Mouse (Mus musculus) neural tube, postnatal 0 days (tissue): ENCODE measurements around the gene Shroom3. TPM values are rescaled to one million over a fixed set of nuclear protein-coding genes. Genes with fewer than 3 reads are reported as not detected.

ENCODE experiments used
- microRNA counts: library from miRNA; unstranded; fragments of <30 nt; microRNA quantifications from one replicate; lab custom pipeline; 2015
- microRNA-seq: library from miRNA; unstranded; fragments of <30 nt; microRNA quantifications from one replicate; pipeline ENCODE4, GENCODE M21; 2016
- polyA plus RNA-seq: library from polyadenylated mRNA; unstranded; fragments of >200 nt; fragmentation: Nextera tagmentation; extraction: Ambion mirVana; gene quantifications from 2 replicates; pipeline ENCODE4 v1.2.1, GENCODE M21; 2015

Gene Shroom3
- 1.8 and 1.9 TPM in 2 replicates for polyA plus RNA-seq

DNA sequence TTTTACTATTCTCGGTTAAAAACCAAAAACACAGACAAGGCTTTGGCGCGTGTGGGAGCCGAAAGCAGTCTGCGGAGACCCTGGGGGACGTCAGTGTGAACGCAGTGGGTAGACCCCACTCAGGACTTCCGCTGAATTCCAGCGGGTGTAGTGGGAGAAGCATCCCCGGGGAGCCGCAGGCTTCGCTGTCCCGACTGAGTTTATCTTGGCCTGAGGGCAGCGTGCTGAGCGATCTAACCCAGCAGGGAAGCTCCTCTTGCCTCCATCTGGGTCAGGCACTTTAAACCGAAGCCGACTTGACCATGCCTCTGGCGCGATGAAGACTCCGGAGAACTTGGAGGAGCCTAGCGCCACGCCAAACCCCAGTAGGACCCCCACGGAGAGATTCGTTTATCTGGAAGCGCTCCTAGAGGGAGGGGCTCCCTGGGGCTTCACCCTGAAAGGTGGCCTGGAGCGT is at the start of gene Shroom3:
Shroom3 (plus strand) TSS at position 85 of the 457 bp plus-strand sequence.

DNA sequence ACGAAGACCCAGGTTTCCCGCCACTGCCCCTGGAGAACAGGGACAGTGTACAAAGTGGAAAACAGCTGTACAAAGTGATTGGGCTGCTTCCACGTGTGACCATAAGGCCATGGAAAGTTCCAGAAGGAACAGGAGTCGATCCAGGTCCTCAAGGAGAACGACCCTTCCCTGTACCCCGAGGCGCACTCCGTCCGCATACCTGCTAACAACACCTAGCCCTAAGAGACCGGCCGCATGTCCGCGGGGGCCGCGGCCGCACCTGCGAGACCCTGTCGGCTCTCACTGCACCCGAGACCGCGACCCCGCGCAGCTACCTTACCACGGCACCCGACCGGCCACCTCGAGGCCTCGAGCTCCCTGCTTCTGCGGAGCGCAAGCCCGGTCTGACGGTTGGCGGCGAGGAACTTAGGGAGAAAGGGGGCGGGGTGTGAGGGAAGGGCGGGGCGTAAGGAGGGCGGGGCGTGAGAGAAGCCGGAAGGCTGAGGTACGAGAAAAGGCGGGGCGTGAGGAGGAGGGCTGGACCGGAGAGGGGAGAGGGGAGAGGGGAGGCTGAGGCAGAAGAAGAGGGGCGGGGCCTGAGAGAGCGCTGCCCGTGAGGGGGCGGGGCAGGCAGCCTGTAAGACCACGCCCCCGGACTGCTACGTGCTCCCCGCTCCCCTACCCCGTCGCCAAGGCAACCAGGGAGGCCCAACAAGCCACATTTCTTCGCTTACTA is 8.2 kb upstream of the Shroom3 start, which contains the start of gene Ccdc158:
Ccdc158 (minus strand) TSS at position 413 of the 715 bp plus-strand sequence.

MicroRNA genes within 50 kb of the gene (microRNA counts, 519-probe panel; counts per million panel counts)
- 40.5 counts per million for microRNA mmu-miR-1961 (lab: Ali Mortazavi, UCI)

Small RNAs within 50 kb of the gene (microRNA-seq; reads per million reads assigned to microRNA genes)
- not detected for gene Mir1961

Other genes starting within 250 kb of the Shroom3 start
- gene Nup54, start 248.2 kb upstream of the Shroom3 start, polyA plus RNA-seq = 34.7 and 37.5 TPM in 2 replicates
- 22.1 and 24.1 TPM in 2 replicates for gene Scarb2, start 176.6 kb upstream of the Shroom3 start, polyA plus RNA-seq
- gene Fam47e, start 128.4 kb upstream of the Shroom3 start, polyA plus RNA-seq = 1.8 and 2.2 TPM in 2 replicates
- gene Stbd1, start 80.4 kb upstream of the Shroom3 start, polyA plus RNA-seq = 11.0 and 11.4 TPM in 2 replicates
- 0.45 and 0.50 TPM in 2 replicates for gene Ccdc158, start 8.2 kb upstream of the Shroom3 start, polyA plus RNA-seq